9 mouse cellular contexts compared by ENCODE assay signal in the genomic region with DNA sequence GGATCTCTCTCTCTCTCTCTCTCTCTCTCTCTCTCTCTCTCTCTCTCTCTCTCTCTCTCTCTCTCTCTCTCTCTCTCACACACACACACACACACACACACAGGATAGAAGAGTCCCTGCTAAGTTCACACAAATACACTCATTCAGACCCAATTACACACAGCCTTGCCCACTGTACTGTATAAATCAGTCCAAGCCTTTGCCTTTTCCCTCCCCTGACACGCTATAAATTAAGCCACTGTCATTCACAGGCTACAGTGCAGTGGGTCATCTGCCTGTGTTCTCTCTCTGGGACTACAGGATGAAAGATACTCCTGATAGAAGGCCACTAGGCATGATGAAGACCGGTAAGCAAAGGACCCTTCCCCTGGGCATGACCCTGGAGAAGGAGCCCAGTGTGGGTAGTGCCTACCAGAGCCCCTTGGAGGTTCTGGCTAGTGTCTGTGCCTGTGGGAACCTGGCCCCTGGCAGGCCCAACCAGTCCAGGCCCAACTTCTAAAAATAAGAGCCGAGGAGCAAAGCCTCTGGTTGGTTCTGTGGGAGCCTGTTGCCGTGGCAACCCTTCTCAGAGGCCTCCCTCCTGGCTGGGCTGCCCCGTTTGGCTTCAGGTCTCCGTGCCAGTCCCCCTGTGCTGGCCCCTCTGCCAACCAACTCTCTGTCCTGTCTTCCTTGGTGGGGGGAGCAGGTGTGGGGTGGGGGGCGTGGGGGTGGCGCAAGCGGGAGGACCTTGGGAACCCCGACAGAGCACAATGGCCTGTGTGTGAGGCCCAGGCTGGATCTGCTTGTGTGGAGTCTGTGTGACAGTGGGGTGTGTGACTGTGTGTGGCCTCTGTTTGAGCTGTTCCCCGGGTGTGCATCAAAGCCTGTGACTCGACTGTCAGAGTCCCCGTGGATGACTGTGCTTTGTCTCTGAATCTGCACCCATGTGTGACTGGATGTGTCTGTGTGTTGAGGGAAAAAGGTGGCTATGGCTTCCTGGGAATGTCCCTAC. TPM values are rescaled to one million over a fixed set of nuclear protein-coding genes. Genes with fewer than 3 reads are reported as not detected.
DNase-seq lines count a peak whose midpoint lies in the region; ATAC-seq lines count a peak whose summit lies in the region.
"Had no signal": no experiment of that assay in that cellular context is flagged by ENCODE, and none has a peak within 500 bp of the region (broad histone marks: within the 10 kb centered on the region; RNA-seq: fewer than 3 reads in every experiment).

No protein-coding gene starts in this region.

- H3K4me1 ChIP-seq in limb, embryonic 10.5 days: peaks cover 27% of the 10 kb centered on the region

- peaks cover 51% of the 10 kb centered on the region for H3K27me3 ChIP-seq in limb, embryonic 10.5 days (ENCODE audit: low read depth, poor library complexity, severe bottlenecking)

- H3K4me3 ChIP-seq in limb, embryonic 10.5 days: no peak overlapping the region
- H3K4me3 ChIP-seq: limb, embryonic 12.5 days had no signal

- no peak overlapping the region; the same call in 1 of the 2 replicates for H3K27ac ChIP-seq in limb, embryonic 10.5 days
- H3K27ac ChIP-seq: limb, embryonic 12.5 days had no signal

- 55% methylated on average over 13 of the region's 13 CpGs for WGBS in limb, embryonic 10.5 days

- peak; percentile 67 for ATAC-seq in frontal cortex, adult (ENCODE audit: low TSS enrichment)

- intact Hi-C loops in heart, postnatal 36 days (cut with DNase I): no loop called here

- H3K9me3 ChIP-seq in limb, embryonic 10.5 days (replicated peaks): no peaks in the 10 kb centered on the region
- H3K9me3 ChIP-seq: limb, embryonic 12.5 days had no signal

- no peaks in the 10 kb centered on the region for H3K36me3 ChIP-seq in limb, embryonic 10.5 days
- H3K36me3 ChIP-seq: limb, embryonic 12.5 days had no signal

- peak; percentile 42 for DNase-seq in ZHBTc4 (ENCODE audit: low read depth, low spot score)
- DNase-seq in cerebellum, adult 9-10 months: peak; percentile 54
- DNase-seq in limb, embryonic 10.5 days (ENCODE audit: low spot score): peak; percentile 61
- DNase-seq in right cerebral cortex, postnatal 14 days: peak; percentile 69
- no peak for DNase-seq in urinary bladder, postnatal 36 days (ENCODE audit: low spot score in 2 of 2)
- DNase-seq in spleen, postnatal 36 days (ENCODE audit: low spot score in 2 of 2): no peak
- DNase-seq in heart, postnatal 36 days: no peak

RNA-seq across cellular contexts. Expression of a gene that starts 17.4 kb away (rescaled TPM):
- 0.45 and 0.84 TPM in 2 replicates for polyA plus RNA-seq in limb, embryonic 10.5 days (2016; fragmentation: Nextera tagmentation; extraction: Ambion mirVana)
- 1 to 10 TPM; 2.1 to 2.6 TPM for total RNA-seq in heart, postnatal 36 days (2021)

RNA-seq across cellular contexts. Expression of a gene that starts 38.3 kb away (rescaled TPM):
- 0.06 TPM in 1 of 2 replicates, not detected in the other for polyA plus RNA-seq in limb, embryonic 10.5 days (2016; fragmentation: Nextera tagmentation; extraction: Ambion mirVana)
- total RNA-seq in heart, postnatal 36 days (2021): not detected
- polyA plus RNA-seq: limb, embryonic 12.5 days had no signal

Comparison
In these comparisons a context has a peak if more than half of its experiments do, and no peak if none do; other contexts are left out.
1. DNase-seq: peak in ZHBTc4 (single experiment), cerebellum, adult 9-10 months (single experiment), limb, embryonic 10.5 days (single experiment) and right cerebral cortex, postnatal 14 days (single experiment); none in urinary bladder, postnatal 36 days (0 of 2), spleen, postnatal 36 days (0 of 2) and heart, postnatal 36 days (0 of 2).